ENCODE assay signal across 34 mouse cellular contexts in the genomic region with DNA sequence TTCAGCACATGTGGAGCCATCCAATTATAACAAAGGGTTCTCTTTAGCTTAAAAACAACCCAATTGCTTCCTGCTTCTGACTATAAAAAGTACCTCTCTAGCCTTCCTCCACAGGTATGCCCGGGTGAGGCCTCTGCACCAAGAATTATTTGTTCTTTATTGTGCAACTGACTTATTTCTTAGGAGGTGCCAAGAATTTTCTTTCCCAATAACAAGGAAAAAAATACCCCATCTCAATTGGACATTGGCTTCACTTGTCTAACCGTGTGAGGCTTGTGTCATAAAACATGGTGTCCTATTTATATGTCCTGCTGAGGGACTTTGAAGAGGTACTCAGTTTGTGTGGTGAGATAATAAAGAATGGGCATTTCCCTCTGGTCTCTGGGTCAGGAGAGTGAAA. TPM values are rescaled to one million over a fixed set of nuclear protein-coding genes. Genes with fewer than 3 reads are reported as not detected.
A peak's percentile ranks its signal among the peaks of the same experiment; 100 is the strongest.
DNase-seq lines count a peak whose midpoint lies in the region; ATAC-seq and TF ChIP-seq lines count a peak whose summit lies in the region.
"Had no signal": no experiment of that assay in that cellular context is flagged by ENCODE, and none has a peak within 500 bp of the region (broad histone marks: within the 10 kb centered on the region; RNA-seq: fewer than 3 reads in every experiment).

No protein-coding gene starts in this region.

- peaks cover 15% of the 10 kb centered on the region for H3K4me1 ChIP-seq in liver, adult 2 months (ENCODE audit: control insufficient read depth, insufficient read depth, low read length)
- no peaks in the 10 kb centered on the region for H3K4me1 ChIP-seq in liver, embryonic 12.5 days
- no peaks in the 10 kb centered on the region for H3K4me1 ChIP-seq in lung, embryonic 16.5 days (replicated peaks; ENCODE audit: control insufficient read depth, insufficient read depth, low read length)
- no peaks in the 10 kb centered on the region; the same call in 1 of the 2 replicates for H3K4me1 ChIP-seq in brown adipose tissue, adult 24 weeks (ENCODE audit: control insufficient read depth, insufficient read depth, insufficient read length, low read length)
- H3K4me1 ChIP-seq: embryonic facial prominence, embryonic 12.5 days; embryonic facial prominence, embryonic 15.5 days; hindbrain, embryonic 12.5 days; hindbrain, embryonic 15.5 days had no signal

- 19% methylated on average over 2 of the region's 2 CpGs for WGBS in liver, adult 2 months
- 62% methylated on average over 2 of the region's 2 CpGs for WGBS in liver, embryonic 12.5 days (ENCODE audit: insufficient replicate concordance)
- 53% methylated on average over 2 of the region's 2 CpGs for WGBS in lung, embryonic 16.5 days

- no peak overlapping the region for H3K4me3 ChIP-seq in liver, adult 2 months (ENCODE audit: insufficient read depth, low read depth, low read length)
- no peak overlapping the region for H3K4me3 ChIP-seq in liver, embryonic 12.5 days
- H3K4me3 ChIP-seq in lung, embryonic 16.5 days (ENCODE audit: low read length): no peak overlapping the region
- no peak overlapping the region for H3K4me3 ChIP-seq in brown adipose tissue, adult 24 weeks (ENCODE audit: insufficient read depth, low read depth, low read length)
- H3K4me3 ChIP-seq: embryonic facial prominence, embryonic 12.5 days; embryonic facial prominence, embryonic 15.5 days; gastrocnemius, adult 2 months; heart, embryonic 13.5 days; hindbrain, embryonic 12.5 days; hindbrain, embryonic 15.5 days had no signal

- H3K9me3 ChIP-seq in liver, embryonic 12.5 days (replicated peaks): no peaks in the 10 kb centered on the region
- no peaks in the 10 kb centered on the region for H3K9me3 ChIP-seq in lung, embryonic 16.5 days (ENCODE audit: control insufficient read depth, low read length)
- H3K9me3 ChIP-seq: embryonic facial prominence, embryonic 12.5 days; embryonic facial prominence, embryonic 15.5 days; G1E; heart, embryonic 13.5 days; hindbrain, embryonic 12.5 days; hindbrain, embryonic 15.5 days had no signal

- peak; percentile 87 for DNase-seq in liver, adult 2 months (ENCODE audit: extremely low read depth, low read depth, low spot score)
- DNase-seq in lung, postnatal 10 days: no peak
- no peak for DNase-seq in kidney, postnatal 36 days
- DNase-seq: adrenal gland, postnatal 10 days; adrenal gland, postnatal 36 days; B cell, adult 2 months; cerebellum, adult 11 months; cerebellum, adult 2 months; cerebellum, adult 9-11 months; cerebellum, postnatal 25 days; forebrain, postnatal 0 days; gastrocnemius, adult 2 months; gastrocnemius, postnatal 14 days; heart, adult 11 months; heart, postnatal 14 days; heart, postnatal 4 days had no signal

- H3K79me2 ChIP-seq in liver, adult 2 months (ENCODE audit: control insufficient read depth, insufficient read depth, low read length): no peaks in the 10 kb centered on the region

- H3K27ac ChIP-seq in liver, adult 2 months (replicated peaks; ENCODE audit: insufficient read depth, low read depth, low read length): peak overlapping the region; percentile 84
- no peak overlapping the region for H3K27ac ChIP-seq in liver, embryonic 12.5 days
- peak overlapping the region; percentile 60 for H3K27ac ChIP-seq in lung, embryonic 16.5 days (ENCODE audit: low read length)
- H3K27ac ChIP-seq in brown adipose tissue, adult 24 weeks (replicated peaks; ENCODE audit: low read depth, low read length): peak overlapping the region; percentile 31; the same call in 1 of the 2 replicates
- H3K27ac ChIP-seq: embryonic facial prominence, embryonic 12.5 days; embryonic facial prominence, embryonic 15.5 days; gastrocnemius, adult 2 months; heart, embryonic 13.5 days; hindbrain, embryonic 12.5 days; hindbrain, embryonic 15.5 days had no signal

- H3K9ac ChIP-seq in liver, adult 2 months (ENCODE audit: low read depth, low read length): no peak overlapping the region
- H3K9ac ChIP-seq in liver, embryonic 12.5 days: no peak overlapping the region
- no peak overlapping the region for H3K9ac ChIP-seq in lung, embryonic 16.5 days (ENCODE audit: low read length)
- H3K9ac ChIP-seq: embryonic facial prominence, embryonic 12.5 days; embryonic facial prominence, embryonic 15.5 days; forebrain, postnatal 0 days; heart, embryonic 13.5 days; hindbrain, embryonic 12.5 days; hindbrain, embryonic 15.5 days had no signal

- no peak for TF ChIP-seq POLR2A in liver, adult 2 months (IDR thresholded peaks at IDR 0.05; ENCODE audit: extremely low read depth, insufficient read depth, low read length)

- no peak for TF ChIP-seq CTCF in liver, adult 2 months (IDR thresholded peaks at IDR 0.05; ENCODE audit: low read depth, low read length)

- no peaks in the 10 kb centered on the region for H3K27me3 ChIP-seq in liver, adult 2 months (ENCODE audit: control insufficient read depth, insufficient read depth, low read length)
- H3K27me3 ChIP-seq in liver, embryonic 12.5 days (replicated peaks): no peaks in the 10 kb centered on the region
- no peaks in the 10 kb centered on the region for H3K27me3 ChIP-seq in lung, embryonic 16.5 days (ENCODE audit: control insufficient read depth, insufficient read depth, low read depth, low read length)
- H3K27me3 ChIP-seq: CH12.LX; embryonic facial prominence, embryonic 12.5 days; embryonic facial prominence, embryonic 15.5 days; heart, embryonic 13.5 days; hindbrain, embryonic 12.5 days; hindbrain, embryonic 15.5 days had no signal

- no peak overlapping the region for H3K4me2 ChIP-seq in liver, embryonic 12.5 days
- no peak overlapping the region for H3K4me2 ChIP-seq in lung, embryonic 16.5 days (ENCODE audit: low read depth, low read length)
- H3K4me2 ChIP-seq: embryonic facial prominence, embryonic 12.5 days; embryonic facial prominence, embryonic 15.5 days; heart, embryonic 13.5 days; hindbrain, embryonic 12.5 days; hindbrain, embryonic 15.5 days had no signal

- ATAC-seq in liver, embryonic 12.5 days: no peak
- ATAC-seq in lung, embryonic 16.5 days (ENCODE audit: low read depth): peak; percentile 53; the same call in 1 of the 2 replicates
- ATAC-seq: forebrain, embryonic 14.5 days; forebrain, postnatal 0 days; Patski had no signal

- peaks cover 8% of the 10 kb centered on the region for H3K36me3 ChIP-seq in liver, adult 2 months (ENCODE audit: control insufficient read depth, insufficient read depth, low read length)
- no peaks in the 10 kb centered on the region for H3K36me3 ChIP-seq in liver, embryonic 12.5 days
- H3K36me3 ChIP-seq in lung, embryonic 16.5 days (ENCODE audit: control insufficient read depth, insufficient read depth, low read length): no peaks in the 10 kb centered on the region
- H3K36me3 ChIP-seq: embryonic facial prominence, embryonic 12.5 days; embryonic facial prominence, embryonic 15.5 days; G1E; heart, embryonic 13.5 days; hindbrain, embryonic 12.5 days; hindbrain, embryonic 15.5 days had no signal

RNA-seq across cellular contexts. Expression of a gene that starts 14.4 kb away (rescaled TPM):
- 0.20 and 0.28 TPM in 2 replicates for total RNA-seq in liver, adult 2 months (2014; rRNA removed)
- polyA plus RNA-seq in liver, adult 2 months (2012; rRNA removed): not detected in 2 replicates
- polyA plus RNA-seq in liver, embryonic 12.5 days (2016; fragmentation: Nextera tagmentation; extraction: Ambion mirVana): 0.17 TPM in 1 of 2 replicates, not detected in the other
- polyA plus RNA-seq in lung, embryonic 16.5 days (2015; fragmentation: Nextera tagmentation; extraction: Ambion mirVana): 3.3 and 6.7 TPM in 2 replicates
- not detected in 2 replicates for polyA plus RNA-seq in brown adipose tissue, adult 24 weeks (2012; ENCODE audit: insufficient read depth, insufficient read length, missing spikeins)
- total RNA-seq: adrenal gland, adult 18-20 months; adrenal gland, postnatal 10 days; adrenal gland, postnatal 36 days; CH12.LX; common myeloid progenitor, adult 5-6 weeks; forebrain, postnatal 0 days; gastrocnemius, adult 2 months; gastrocnemius, postnatal 14 days; gastrocnemius, postnatal 4 days; heart, postnatal 4 days had no signal
- polyA plus RNA-seq: cerebellum, adult 2 months; embryonic facial prominence, embryonic 12.5 days; forebrain, embryonic 11.5 days; forebrain, embryonic 14.5 days; forebrain, postnatal 0 days; frontal cortex, adult 2 months; G1E; heart, embryonic 13.5 days; hindbrain, embryonic 12.5 days; hindbrain, embryonic 15.5 days; Patski had no signal

RNA-seq across cellular contexts. Expression of a gene that starts 19.3 kb away (rescaled TPM):
- 199 and 293 TPM in 2 replicates for total RNA-seq in liver, adult 2 months (2014; rRNA removed)
- polyA plus RNA-seq in liver, adult 2 months (2012; rRNA removed): 92.4 and 106 TPM in 2 replicates
- 9.2 and 9.9 TPM in 2 replicates for polyA plus RNA-seq in liver, embryonic 12.5 days (2016; fragmentation: Nextera tagmentation; extraction: Ambion mirVana)
- 0.31 and 0.39 TPM in 2 replicates for polyA plus RNA-seq in lung, embryonic 16.5 days (2015; fragmentation: Nextera tagmentation; extraction: Ambion mirVana)
- polyA plus RNA-seq in brown adipose tissue, adult 24 weeks (2012; ENCODE audit: insufficient read depth, insufficient read length, missing spikeins): not detected in 2 replicates
- total RNA-seq: adrenal gland, adult 18-20 months; CH12.LX; common myeloid progenitor, adult 5-6 weeks; forebrain, postnatal 0 days; gastrocnemius, adult 2 months; gastrocnemius, postnatal 14 days; heart, postnatal 14 days; heart, postnatal 4 days had no signal
- polyA plus RNA-seq: cerebellum, adult 2 months; embryonic facial prominence, embryonic 12.5 days; embryonic facial prominence, embryonic 15.5 days; forebrain, embryonic 11.5 days; forebrain, embryonic 14.5 days; forebrain, postnatal 0 days; frontal cortex, adult 2 months; G1E; heart, embryonic 13.5 days; heart, embryonic 16.5 days; hindbrain, embryonic 12.5 days; hindbrain, embryonic 15.5 days; Patski had no signal

RNA-seq across cellular contexts. Expression of a gene that starts 38.9 kb away (rescaled TPM):
- total RNA-seq in liver, adult 2 months (2014; rRNA removed): 0.40 and 0.46 TPM in 2 replicates
- 0.17 and 0.48 TPM in 2 replicates for polyA plus RNA-seq in liver, adult 2 months (2012; rRNA removed)
- polyA plus RNA-seq in liver, embryonic 12.5 days (2016; fragmentation: Nextera tagmentation; extraction: Ambion mirVana): not detected in 2 replicates
- 225 and 310 TPM in 2 replicates for polyA plus RNA-seq in lung, embryonic 16.5 days (2015; fragmentation: Nextera tagmentation; extraction: Ambion mirVana)
- polyA plus RNA-seq in brown adipose tissue, adult 24 weeks (2012; ENCODE audit: insufficient read depth, insufficient read length, missing spikeins): not detected in 2 replicates
- total RNA-seq: CH12.LX; common myeloid progenitor, adult 5-6 weeks; forebrain, postnatal 0 days; gastrocnemius, adult 2 months; gastrocnemius, postnatal 14 days; heart, postnatal 4 days had no signal
- polyA plus RNA-seq: cerebellum, adult 2 months; embryonic facial prominence, embryonic 12.5 days; embryonic facial prominence, embryonic 15.5 days; forebrain, embryonic 11.5 days; forebrain, embryonic 14.5 days; forebrain, postnatal 0 days; frontal cortex, adult 2 months; G1E; hindbrain, embryonic 12.5 days; hindbrain, embryonic 15.5 days; Patski had no signal

Comparison
In these comparisons a context has a peak if more than half of its experiments do, and no peak if none do; other contexts are left out.
1. RNA of a gene that starts 38.9 kb away (polyA plus RNA-seq): 225 to 310 TPM in lung, embryonic 16.5 days; 0.17 to 0.48 TPM in liver, adult 2 months, not detected in liver, embryonic 12.5 days and not detected in brown adipose tissue, adult 24 weeks; every median in the first group is over 100 times any median in the second.